Mouse (Mus musculus) thymus, adult 2 months (tissue): ENCODE measurements around the gene Olfr551.
"Not testable (repeated sequence)": the region's sequence is repeated elsewhere in the genome, so short reads cannot be mapped to it uniquely, and the experiment has no call there.

Source experiments
- CTCF ChIP-seq: fragments of 200-500 bp; IDR thresholded peaks from 2 replicates; pipeline ENCODE4 v1.5.1; 2012; ENCODE audit warnings: mild to moderate bottlenecking, control low read depth, low read length, moderate library complexity, borderline replicate concordance; ENCODE audit not compliant: control insufficient read depth, poor library complexity, insufficient read depth; ENCODE audit errors: extremely low read depth
- POLR2A ChIP-seq: fragments of 200-500 bp; IDR thresholded peaks from 2 replicates; pipeline ENCODE4 v1.6.1; 2012; ENCODE audit warnings: mild to moderate bottlenecking, low read length, control low read depth, moderate library complexity; ENCODE audit not compliant: control insufficient read depth, poor library complexity, insufficient read depth; ENCODE audit errors: extremely low read depth

DNA sequence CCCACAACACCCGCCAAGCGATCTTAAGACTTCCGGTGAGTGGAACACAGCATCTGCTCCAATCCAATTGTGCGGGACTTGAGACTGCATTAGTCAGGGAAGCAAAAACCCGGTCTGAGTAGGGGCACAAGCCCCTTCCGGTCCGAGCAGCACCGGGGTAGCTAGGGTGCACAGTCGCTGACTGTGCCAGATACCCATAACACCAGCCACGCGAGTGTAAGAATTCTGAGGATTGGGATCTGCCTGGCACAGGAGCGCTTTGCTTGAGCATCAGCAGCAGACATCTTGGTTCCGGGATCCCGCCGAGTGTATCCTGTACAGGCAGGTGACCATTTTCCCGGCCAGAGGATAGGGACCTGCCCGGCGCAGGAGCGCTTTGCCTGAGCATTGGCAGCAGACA lies 28.7 kb upstream of the Olfr551 start:
- TF ChIP-seq CTCF, POLR2A: not testable (repeated sequence)
